ENCODE assay signal across 14 mouse cellular contexts in genomic region chr9:77277270-77277669, GRCm38 (mm10).
A peak's percentile ranks its signal among the peaks of the same experiment; 100 is the strongest.
DNase-seq lines count a peak whose midpoint lies in the region; ATAC-seq and TF ChIP-seq lines count a peak whose summit lies in the region.
"Had no signal": no experiment of that assay in that cellular context is flagged by ENCODE, and none has a peak within 500 bp of the region (broad histone marks: within the 10 kb centered on the region; RNA-seq: fewer than 3 reads in every experiment).

No protein-coding gene starts in this region.

- WGBS in heart, embryonic 16.5 days = 47% methylated on average over 5 of the region's 5 CpGs
- 35% methylated on average over 5 of the region's 5 CpGs for WGBS in intestine, postnatal 0 days

- H3K27me3 ChIP-seq in heart, embryonic 16.5 days (ENCODE audit: control insufficient read depth, insufficient read depth, low read length) = no peaks in the 10 kb centered on the region
- H3K27me3 ChIP-seq in intestine, postnatal 0 days (replicated peaks; ENCODE audit: control insufficient read depth, insufficient read depth, low read length) = no peaks in the 10 kb centered on the region
- H3K27me3 ChIP-seq: embryonic facial prominence, embryonic 13.5 days; liver, embryonic 13.5 days had no signal

- H3K4me2 ChIP-seq in heart, embryonic 16.5 days (ENCODE audit: low read depth, low read length) = no peak overlapping the region; the same call in 1 of the 2 replicates
- no peak overlapping the region for H3K4me2 ChIP-seq in intestine, postnatal 0 days (replicated peaks; ENCODE audit: low read depth)
- H3K4me2 ChIP-seq: embryonic facial prominence, embryonic 13.5 days; liver, embryonic 13.5 days had no signal

- peak overlapping the region; percentile 85 for H3K27ac ChIP-seq in heart, embryonic 16.5 days (ENCODE audit: low read length)
- no peak overlapping the region for H3K27ac ChIP-seq in intestine, postnatal 0 days (ENCODE audit: low read depth, low read length)
- H3K27ac ChIP-seq: embryonic facial prominence, embryonic 13.5 days; hindbrain, postnatal 0 days; liver, embryonic 13.5 days had no signal

- no peak overlapping the region; the same call in 1 of the 2 replicates for H3K9ac ChIP-seq in heart, embryonic 16.5 days (ENCODE audit: low read length)
- no peak overlapping the region for H3K9ac ChIP-seq in intestine, postnatal 0 days (ENCODE audit: low read depth, low read length)
- H3K9ac ChIP-seq: embryonic facial prominence, embryonic 13.5 days; liver, embryonic 13.5 days had no signal

- no peak overlapping the region for H3K4me3 ChIP-seq in heart, embryonic 16.5 days (ENCODE audit: low read length)
- no peak overlapping the region for H3K4me3 ChIP-seq in intestine, postnatal 0 days (ENCODE audit: low read depth, low read length)
- H3K4me3 ChIP-seq: embryonic facial prominence, embryonic 13.5 days; liver, embryonic 13.5 days; midbrain, embryonic 10.5 days had no signal

- DNase-seq in gastrocnemius, adult 18-20 months (ENCODE audit: low spot score) = peak; percentile 30
- no peak for DNase-seq in gastrocnemius, postnatal 10 days
- no peak for DNase-seq in heart, adult 9 months (ENCODE audit: low spot score in 2 of 2)
- DNase-seq in brain, embryonic 14.5 days (ENCODE audit: low read depth) = peak; percentile 42
- DNase-seq in cerebellum, postnatal 36 days = no peak
- DNase-seq: cerebellum, adult 11 months; cerebellum, postnatal 25 days; liver, embryonic 13.5 days; thymus, postnatal 4 days had no signal

- H3K9me3 ChIP-seq in heart, embryonic 16.5 days (replicated peaks; ENCODE audit: control insufficient read depth, low read length) = no peaks in the 10 kb centered on the region
- H3K9me3 ChIP-seq in intestine, postnatal 0 days (ENCODE audit: control insufficient read depth) = no peaks in the 10 kb centered on the region
- H3K9me3 ChIP-seq: embryonic facial prominence, embryonic 13.5 days; liver, embryonic 13.5 days; midbrain, embryonic 10.5 days had no signal

- TF ChIP-seq CTCF in brain, embryonic 14.5 days (IDR thresholded peaks at IDR 0.05; ENCODE audit: borderline replicate concordance, extremely low read depth, insufficient read depth, insufficient read length) = no peak
- no peak for TF ChIP-seq CTCF in intestine, postnatal 0 days (IDR thresholded peaks at IDR 0.05; ENCODE audit: low read depth)

- H3K4me1 ChIP-seq in heart, embryonic 16.5 days (ENCODE audit: control insufficient read depth, insufficient read depth, low read length) = peaks cover 27% of the 10 kb centered on the region
- H3K4me1 ChIP-seq in intestine, postnatal 0 days (replicated peaks; ENCODE audit: control insufficient read depth, insufficient read depth, low read length) = 0 out of 2 replicates have a peak, but pooled peaks cover 3% of the 10 kb centered on the region
- H3K4me1 ChIP-seq: embryonic facial prominence, embryonic 13.5 days; liver, embryonic 13.5 days had no signal

- no peak for ATAC-seq in heart, embryonic 16.5 days (replicated peaks; ENCODE audit: extremely low read depth, insufficient read depth, low FRiP score)
- peak; percentile 67 for ATAC-seq in intestine, postnatal 0 days

- H3K36me3 ChIP-seq in heart, embryonic 16.5 days (ENCODE audit: control insufficient read depth, insufficient read depth) = no peaks in the 10 kb centered on the region
- no peaks in the 10 kb centered on the region for H3K36me3 ChIP-seq in intestine, postnatal 0 days (ENCODE audit: control insufficient read depth, insufficient read depth)
- H3K36me3 ChIP-seq: embryonic facial prominence, embryonic 13.5 days; liver, embryonic 13.5 days; midbrain, embryonic 10.5 days had no signal

- no peak for TF ChIP-seq POLR2A in brain, embryonic 14.5 days (IDR thresholded peaks at IDR 0.05; ENCODE audit: borderline replicate concordance, extremely low read depth, insufficient read depth, insufficient read length, poor library complexity, severe bottlenecking)

Comparison
In these comparisons a context has a peak if more than half of its experiments do, and no peak if none do; other contexts are left out.
1. DNase-seq: peak in gastrocnemius, adult 18-20 months (single experiment) and brain, embryonic 14.5 days (single experiment); none in gastrocnemius, postnatal 10 days (single experiment), heart, adult 9 months (0 of 2) and cerebellum, postnatal 36 days (0 of 2).